Mouse (Mus musculus) limb, embryonic 10.5 days (tissue): ENCODE measurements around the gene Ddx20. TPM values are rescaled to one million over a fixed set of nuclear protein-coding genes. Genes with fewer than 3 reads are reported as not detected.
"Not testable (repeated sequence)": the region's sequence is repeated elsewhere in the genome, so short reads cannot be mapped to it uniquely, and the experiment has no call there.

Experiments
- DNase-seq: peaks from one replicate; pipeline ENCODE4 v3.0.0-alpha.2; 2017; ENCODE audit warnings: low spot score
- H3K27ac ChIP-seq: fragments of 300-500 bp; sonication (generic); 2 replicates; pipeline ENCODE4 v1.5.1; 2016; ENCODE audit warnings: mild to moderate bottlenecking
- H3K27me3 ChIP-seq: fragments of 300-500 bp; sonication (generic); 2 replicates; pipeline ENCODE4 v1.6.1; 2016; ENCODE audit warnings: low read depth, mild to moderate bottlenecking; ENCODE audit not compliant: poor library complexity, severe bottlenecking
- H3K36me3 ChIP-seq: fragments of 300-500 bp; sonication (generic); 2 replicates; pipeline ENCODE4 v1.6.1; 2016; ENCODE audit warnings: mild to moderate bottlenecking, moderate library complexity
- H3K4me1 ChIP-seq: fragments of 300-500 bp; sonication (generic); 2 replicates; pipeline ENCODE4 v1.6.1; 2016
- H3K4me3 ChIP-seq: fragments of 300-500 bp; sonication (generic); 2 replicates; pipeline ENCODE4 v1.5.1; 2016; ENCODE audit warnings: mild to moderate bottlenecking, moderate library complexity
- H3K9me3 ChIP-seq: fragments of 300-500 bp; sonication (generic); replicated peaks from 2 replicates; pipeline ENCODE4 v1.6.1; 2016; ENCODE audit warnings: mild to moderate bottlenecking
- WGBS: fragments of 180-500 bp; shearing (Covaris S2); methylation state at CpG from one replicate; pipeline ENCODE4 v1.1.7; 2016; 5-methylcytosine and 5-hydroxymethylcytosine counted together
- polyA plus RNA-seq: library from polyadenylated mRNA; unstranded; fragments of >200 nt; fragmentation: Nextera tagmentation; extraction: Ambion mirVana; gene quantifications from 2 replicates; pipeline ENCODE4 v1.2.1, GENCODE M21; 2016

The Ddx20 gene
- polyA plus RNA-seq, 1 experiment from 2014 or later = 51.6 TPM

DNA sequence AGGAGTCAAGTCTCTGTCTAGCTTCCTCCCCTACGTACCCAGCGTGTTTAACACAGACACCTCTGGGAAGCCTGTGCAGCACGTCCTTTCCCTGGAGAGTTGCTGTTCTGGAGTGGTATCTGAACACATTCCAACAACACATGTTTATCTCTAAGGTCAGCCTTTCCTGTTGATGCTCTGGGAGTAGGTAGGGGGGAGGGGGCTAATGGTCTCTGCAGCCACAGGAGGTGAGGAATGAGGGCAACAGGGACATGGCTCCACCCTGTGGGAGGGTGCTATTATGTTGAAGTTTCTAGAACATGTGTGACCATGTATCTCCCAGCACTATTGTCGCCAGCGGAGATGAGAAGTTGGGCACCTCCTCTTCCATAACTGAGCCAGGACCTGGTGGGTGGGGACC lies 14.0 kb upstream of the Ddx20 start:
- Histone ChIP-seq H3K27ac (no peak overlapping the region), H3K4me3 (no peak overlapping the region), H3K36me3 (no peaks in the 10 kb centered on the region), H3K4me1 (peaks cover 28% of the 10 kb centered on the region), H3K9me3 (no peaks in the 10 kb centered on the region), H3K27me3 (peaks cover 67% of the 10 kb centered on the region)
- 64% methylated on average over 5 of the region's 5 CpGs for WGBS
- no peak for DNase-seq

DNA sequence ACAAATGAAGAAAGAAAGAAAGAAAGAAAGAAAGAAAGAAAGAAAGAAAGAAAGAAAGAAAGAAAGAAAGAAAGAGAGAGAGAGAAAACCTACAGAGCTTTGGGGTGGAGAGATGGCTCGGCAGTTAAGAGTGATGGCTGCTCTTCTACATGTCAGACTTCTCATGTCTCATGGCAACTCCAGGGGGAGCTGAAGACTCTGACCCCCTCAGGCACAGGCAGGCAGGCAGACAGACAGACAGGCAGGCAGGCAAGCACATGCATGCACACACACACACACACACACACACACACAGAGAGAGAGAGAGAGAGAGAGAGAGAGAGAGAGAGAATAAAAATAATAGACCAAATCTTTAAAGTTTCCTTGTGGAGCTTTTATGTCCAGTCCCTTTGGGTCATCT lies 13.4 kb upstream of the Ddx20 start:
- peak; percentile 23 for DNase-seq
- not testable (repeated sequence) for H3K4me3 ChIP-seq, H3K36me3 ChIP-seq, H3K27ac ChIP-seq, H3K9me3 ChIP-seq
- peaks cover 35% of the 10 kb centered on the region for H3K4me1 ChIP-seq
- H3K27me3 ChIP-seq = peaks cover 67% of the 10 kb centered on the region
- WGBS = 56% methylated on average over 1 of the region's 1 CpGs

DNA sequence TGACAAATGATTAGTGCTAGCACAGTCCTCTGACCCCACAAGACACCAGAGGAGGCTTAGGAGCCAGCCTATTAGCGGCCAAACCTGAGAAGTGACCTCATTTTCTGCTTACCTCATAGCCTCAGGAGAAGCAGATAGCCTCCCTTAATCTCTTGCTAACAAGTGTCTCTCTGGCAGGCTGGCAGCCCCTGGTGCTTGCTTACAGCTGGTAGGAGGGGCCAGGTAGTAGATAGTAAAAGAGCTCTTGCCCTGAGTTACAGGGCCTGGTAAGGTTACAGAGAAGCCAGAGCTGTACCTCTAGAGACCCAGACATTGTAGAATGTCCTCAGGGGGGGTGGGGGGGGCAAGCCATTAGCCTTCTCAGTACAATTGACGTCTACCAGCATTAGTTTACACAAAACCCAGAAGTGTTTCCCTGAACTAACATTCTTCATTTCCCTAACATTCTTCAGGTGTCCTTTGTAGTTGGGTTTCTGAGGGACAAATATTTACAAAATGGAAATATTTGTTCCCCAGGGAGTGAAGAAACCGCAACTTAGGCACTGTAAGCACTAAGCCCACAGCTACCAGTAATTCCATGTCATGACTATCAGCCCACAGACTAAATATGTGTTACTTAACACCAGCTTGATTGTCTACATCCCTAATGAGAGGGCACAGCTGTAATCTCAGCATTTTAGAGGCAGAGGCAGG lies 12.0 kb upstream of the Ddx20 start:
- H3K27me3 ChIP-seq = peaks cover 72% of the 10 kb centered on the region
- 41% methylated on average over 3 of the region's 3 CpGs for WGBS
- H3K9me3 ChIP-seq = no peaks in the 10 kb centered on the region
- no peak overlapping the region for H3K4me3 ChIP-seq
- H3K4me1 ChIP-seq = peaks cover 25% of the 10 kb centered on the region
- H3K36me3 ChIP-seq = no peaks in the 10 kb centered on the region
- DNase-seq = peak; percentile 17
- H3K27ac ChIP-seq = no peak overlapping the region

DNA sequence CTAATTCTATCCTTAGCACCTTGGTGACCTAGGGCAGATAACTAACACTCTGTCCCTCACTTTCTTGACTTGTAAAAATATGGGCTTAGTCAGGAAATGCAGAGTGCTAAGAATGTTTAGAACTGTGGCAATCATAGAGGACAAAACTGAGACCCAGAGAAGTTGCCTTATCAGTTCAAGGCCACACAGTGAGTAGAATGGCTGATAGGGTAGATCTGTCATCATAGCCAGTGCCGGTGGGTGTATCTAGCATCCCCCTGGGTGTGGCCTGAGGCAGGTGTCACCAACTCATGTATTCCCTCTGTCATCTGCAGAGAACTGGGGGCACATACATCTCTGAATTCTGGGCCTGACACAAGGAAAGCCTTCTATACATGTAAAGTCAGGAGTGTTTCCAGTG lies 10.9 kb upstream of the Ddx20 start:
- H3K9me3 ChIP-seq = no peaks in the 10 kb centered on the region
- H3K4me1 ChIP-seq = peaks cover 16% of the 10 kb centered on the region
- no peaks in the 10 kb centered on the region for H3K36me3 ChIP-seq
- no peak overlapping the region for H3K27ac ChIP-seq
- no peak overlapping the region for H3K4me3 ChIP-seq
- no peak for DNase-seq
- H3K27me3 ChIP-seq = peaks cover 73% of the 10 kb centered on the region
- WGBS = 89% methylated on average over 1 of the region's 1 CpGs

DNA sequence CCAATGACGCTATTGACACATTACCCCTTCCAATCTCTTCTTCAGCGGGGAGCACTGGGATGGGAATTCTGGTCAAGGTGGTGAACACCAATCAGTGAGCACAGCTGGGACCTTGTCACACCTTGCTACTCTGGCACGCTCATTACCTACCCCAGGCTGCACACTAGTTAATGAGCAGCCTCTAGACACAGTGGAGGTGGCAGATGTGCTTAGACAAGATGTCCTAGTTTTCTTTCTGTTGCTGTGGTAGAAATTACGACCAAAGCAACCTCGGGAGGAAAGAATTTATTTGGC lies 9.7 kb upstream of the Ddx20 start:
- Histone ChIP-seq H3K27ac (no peak overlapping the region), H3K4me1 (peaks cover 16% of the 10 kb centered on the region), H3K36me3 (no peaks in the 10 kb centered on the region), H3K4me3 (no peak overlapping the region), H3K27me3 (peaks cover 66% of the 10 kb centered on the region), H3K9me3 (no peaks in the 10 kb centered on the region)
- 80% methylated on average over 5 of the region's 5 CpGs for WGBS
- no peak for DNase-seq

DNA sequence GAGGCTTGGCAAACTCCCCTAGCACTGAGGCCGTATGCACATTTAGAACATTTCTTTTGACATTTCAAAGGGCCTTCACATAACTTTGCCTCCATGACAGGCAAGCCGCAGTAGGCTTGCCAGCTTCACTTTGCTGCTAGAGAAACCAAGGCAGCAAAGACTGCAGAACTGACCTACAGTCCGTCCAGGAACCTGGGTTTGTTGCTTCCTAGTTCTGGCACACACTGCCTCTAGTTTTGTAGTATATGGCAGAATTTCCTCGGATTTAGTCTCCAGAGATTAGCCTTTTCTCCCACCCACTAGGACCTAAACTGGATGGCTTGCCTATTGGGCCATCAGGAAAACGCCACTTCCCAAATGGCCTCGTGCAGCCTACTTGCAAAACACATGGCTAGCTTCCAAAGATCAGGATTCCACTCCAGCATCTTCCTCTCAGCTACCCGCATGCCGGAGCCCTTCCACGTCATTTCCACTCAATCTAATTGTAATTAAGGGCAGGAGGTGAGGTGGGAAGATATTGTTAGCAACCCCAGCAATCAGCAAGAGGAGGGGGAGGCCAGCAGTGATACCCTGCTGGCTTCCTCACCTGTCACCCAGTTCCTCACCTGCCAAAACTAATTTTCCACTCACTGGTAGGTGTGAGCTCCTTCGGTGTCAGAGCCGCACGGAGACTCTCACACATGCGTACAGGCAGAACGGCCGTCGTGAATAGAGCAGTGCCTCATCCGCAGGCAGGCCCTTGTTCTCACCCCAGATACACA lies 9.2 kb upstream of the Ddx20 start:
- Histone ChIP-seq H3K27me3 (peaks cover 63% of the 10 kb centered on the region), H3K4me3 (no peak overlapping the region), H3K9me3 (no peaks in the 10 kb centered on the region), H3K4me1 (peaks cover 12% of the 10 kb centered on the region), H3K36me3 (no peaks in the 10 kb centered on the region), H3K27ac (no peak overlapping the region)
- DNase-seq = peak; percentile 27
- WGBS = 71% methylated on average over 17 of the region's 17 CpGs

DNA sequence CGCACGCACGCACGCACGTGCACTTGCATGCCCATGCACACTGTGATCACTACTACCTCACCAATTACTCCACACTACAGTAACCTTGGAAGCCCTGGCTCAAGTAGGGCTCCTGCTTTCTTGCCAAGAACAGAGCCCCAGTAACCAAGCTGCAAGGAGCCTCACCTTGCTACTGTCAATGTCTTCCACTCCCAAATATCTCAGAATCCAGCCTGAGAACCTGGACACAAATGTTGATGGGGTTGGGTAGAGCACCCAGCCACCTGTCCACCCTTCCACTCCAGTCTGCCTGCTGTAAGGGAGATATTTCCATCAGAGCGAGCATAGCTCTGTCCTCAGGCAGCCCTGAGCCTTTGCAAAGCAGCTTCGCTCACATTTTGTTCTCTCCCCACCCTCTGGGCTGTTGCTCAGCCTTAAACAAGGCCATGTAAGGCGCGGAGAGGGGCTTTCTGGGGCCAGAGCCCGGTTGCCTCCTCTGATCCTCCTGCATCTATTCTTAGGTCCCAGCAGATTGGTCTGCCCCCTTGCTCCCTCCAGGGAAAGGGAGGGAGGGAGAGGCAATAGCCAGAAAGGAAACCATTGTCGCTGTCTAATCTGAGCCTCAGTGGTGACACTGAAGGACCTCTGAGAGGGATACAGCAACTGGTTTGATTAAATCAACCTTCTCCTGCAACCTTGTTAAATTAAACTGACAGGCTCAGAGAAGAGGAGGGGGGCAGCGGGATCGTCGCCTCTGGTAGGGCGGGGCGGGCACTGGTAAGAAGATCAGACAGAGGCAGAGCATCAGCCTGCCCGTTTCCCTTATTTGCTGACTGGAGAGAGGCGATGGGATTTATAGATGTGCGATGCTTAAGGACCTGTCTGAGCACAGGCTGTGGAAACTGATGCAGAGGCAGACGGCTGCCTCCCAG lies 8.4 kb upstream of the Ddx20 start:
- Histone ChIP-seq H3K9me3 (no peaks in the 10 kb centered on the region), H3K36me3 (no peaks in the 10 kb centered on the region), H3K4me1 (peaks cover 9% of the 10 kb centered on the region), H3K4me3 (no peak overlapping the region), H3K27ac (no peak overlapping the region), H3K27me3 (peaks cover 59% of the 10 kb centered on the region)
- DNase-seq = peak; percentile 31
- 37% methylated on average over 20 of the region's 20 CpGs for WGBS

DNA sequence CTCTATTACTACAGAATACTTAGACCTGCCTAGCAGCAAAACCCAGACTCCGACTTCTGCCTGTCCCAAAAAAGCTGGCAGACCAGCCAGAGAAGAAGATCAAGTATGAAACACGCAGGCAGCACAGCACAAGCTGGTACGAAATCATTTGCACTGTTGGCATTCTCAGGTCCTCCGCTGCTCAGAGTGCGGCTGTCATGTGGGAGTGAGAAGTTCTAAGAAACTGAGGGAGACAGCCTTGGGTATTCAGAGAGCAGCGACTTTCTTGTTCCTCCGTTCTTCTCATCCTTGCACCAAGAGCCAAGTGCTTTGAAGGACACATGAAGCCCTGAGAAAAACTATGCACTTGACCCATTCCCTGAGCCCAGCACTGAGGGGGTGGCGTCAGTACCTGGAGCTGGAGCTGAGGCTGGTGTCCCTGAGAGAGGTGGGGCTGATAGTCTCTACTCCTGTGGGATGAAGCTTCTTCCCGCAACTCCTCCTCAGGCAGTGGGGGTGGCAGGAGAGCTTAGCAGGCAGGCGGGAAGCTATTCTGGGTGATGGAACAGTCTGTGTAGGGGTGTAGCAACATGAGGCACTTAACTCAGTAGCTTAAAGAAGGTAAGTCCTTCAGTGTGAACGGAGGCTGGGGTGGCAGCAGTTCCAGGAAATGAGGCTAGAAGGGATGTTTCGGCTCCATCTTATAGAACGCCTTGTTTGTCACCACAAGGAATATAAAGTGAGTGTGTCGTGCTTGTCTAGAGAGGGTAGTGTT lies 6.1 kb upstream of the Ddx20 start:
- H3K4me3 ChIP-seq = no peak overlapping the region
- peaks cover 54% of the 10 kb centered on the region for H3K27me3 ChIP-seq
- WGBS = 75% methylated on average over 14 of the region's 14 CpGs
- no peaks in the 10 kb centered on the region for H3K36me3 ChIP-seq
- no peak overlapping the region for H3K27ac ChIP-seq
- no peaks in the 10 kb centered on the region for H3K9me3 ChIP-seq
- peak; percentile 26 for DNase-seq
- H3K4me1 ChIP-seq = peaks cover 9% of the 10 kb centered on the region

DNA sequence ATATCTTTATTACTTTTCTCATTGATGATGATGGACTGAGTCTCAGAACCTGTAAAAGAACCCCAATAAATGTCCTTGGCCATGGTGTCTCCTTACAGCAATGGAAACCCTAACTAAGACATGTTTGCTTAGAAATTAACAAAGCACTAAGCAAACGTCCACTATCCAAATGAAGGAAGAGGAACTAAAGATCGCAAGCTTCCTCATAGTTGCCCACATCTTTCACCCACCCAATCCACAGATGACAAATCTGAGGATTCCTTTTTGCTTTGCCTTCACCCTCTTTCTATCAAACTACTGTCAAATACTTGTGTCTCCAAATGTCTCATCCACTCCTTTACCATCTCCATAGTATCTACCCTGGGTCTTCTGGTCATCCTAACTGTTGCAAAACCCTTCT lies 1.2 kb upstream of the Ddx20 start:
- 88% methylated on average over 2 of the region's 2 CpGs for WGBS
- DNase-seq = peak; percentile 13

DNA sequence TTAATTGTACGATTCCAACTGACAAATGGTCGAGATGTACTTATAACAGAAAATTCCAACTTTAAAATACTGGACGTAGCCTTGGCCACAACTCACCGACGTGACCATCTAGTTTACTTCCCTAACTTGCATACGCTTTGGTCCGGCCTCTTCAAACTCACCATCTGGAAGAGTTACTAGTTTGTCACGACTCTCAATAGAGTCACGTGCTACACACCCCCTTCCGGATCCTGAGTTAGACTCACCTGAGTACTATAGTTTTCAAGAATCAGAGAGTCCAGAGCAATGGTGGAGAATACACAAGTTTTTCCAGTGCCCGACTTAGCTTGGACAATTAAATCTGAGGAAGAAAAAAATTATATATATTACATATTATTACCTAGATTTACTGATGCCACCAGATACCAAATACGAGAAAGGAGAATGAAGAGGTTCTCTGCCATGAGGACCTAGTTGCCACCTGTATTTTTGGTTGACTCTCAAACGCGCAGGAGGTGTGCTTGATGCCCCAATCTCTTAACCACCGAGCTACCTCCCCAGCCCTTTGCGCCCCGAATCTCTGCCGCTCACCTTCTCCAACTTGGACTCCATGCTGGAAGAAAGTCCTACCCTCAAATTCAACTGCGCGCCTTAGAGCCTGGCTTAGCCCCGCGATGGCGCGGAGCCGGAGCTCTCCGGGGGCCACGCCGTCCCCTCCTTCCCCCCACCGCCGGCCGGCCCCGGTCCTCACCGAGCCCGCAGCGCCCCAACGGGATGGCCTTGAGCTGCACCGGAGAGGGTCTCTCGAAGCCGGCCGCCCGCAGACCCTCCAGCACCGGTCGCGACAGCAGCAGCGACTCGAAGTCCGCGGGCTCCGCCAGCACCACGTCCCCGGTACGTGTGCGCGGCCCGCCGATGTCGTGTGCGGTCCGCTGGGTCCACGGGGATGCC lies 715 bp downstream of the Ddx20 start:
- H3K27ac ChIP-seq = peak overlapping the region; percentile 93
- WGBS = 9% methylated on average over 60 of the region's 60 CpGs
- DNase-seq = no peak

More for the DNA sequence above, 1.2 kb upstream of the Ddx20 start:
- Histone ChIP-seq H3K36me3 (peaks cover 15% of the 10 kb centered on the region), H3K27ac (no peak overlapping the region), H3K9me3 (no peaks in the 10 kb centered on the region), H3K4me1 (peaks cover 17% of the 10 kb centered on the region), H3K4me3 (no peak overlapping the region), H3K27me3 (peaks cover 5% of the 10 kb centered on the region; the same call in 1 of the 2 replicates)

DNA sequence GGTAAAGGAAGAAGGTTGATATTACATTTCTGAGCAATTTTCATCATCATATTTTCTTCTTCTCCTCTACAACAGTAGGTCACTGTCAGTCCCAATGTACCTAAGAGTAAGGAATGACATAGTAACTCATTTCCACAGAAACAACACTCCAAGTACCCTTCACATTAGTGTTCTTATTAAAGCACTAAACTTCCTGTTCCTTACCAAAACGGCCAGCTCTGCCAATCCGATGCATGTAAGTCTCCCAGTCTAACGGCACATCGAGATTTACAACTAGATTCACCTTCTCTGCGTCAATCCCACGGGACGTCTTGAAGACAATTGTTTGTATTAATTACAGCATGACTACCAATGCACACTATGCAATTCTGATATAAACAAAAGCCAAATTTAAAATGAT lies 7.0 kb downstream of the Ddx20 start:
- H3K36me3 ChIP-seq = peaks cover 79% of the 10 kb centered on the region
- no peaks in the 10 kb centered on the region for H3K4me1 ChIP-seq
- no peaks in the 10 kb centered on the region for H3K9me3 ChIP-seq
- no peak overlapping the region for H3K4me3 ChIP-seq
- 93% methylated on average over 7 of the region's 7 CpGs for WGBS
- DNase-seq = no peak
- no peak overlapping the region for H3K27ac ChIP-seq
- no peaks in the 10 kb centered on the region for H3K27me3 ChIP-seq

More for the DNA sequence above, 715 bp downstream of the Ddx20 start:
- Histone ChIP-seq H3K4me3 (peak overlapping the region; percentile 95), H3K36me3 (peaks cover 32% of the 10 kb centered on the region), H3K27me3 (no peaks in the 10 kb centered on the region), H3K9me3 (no peaks in the 10 kb centered on the region), H3K4me1 (peaks cover 17% of the 10 kb centered on the region)
